Mouse (Mus musculus): ENCODE results near the gene Vmn2r38.
"Not testable (repeated sequence)": the region's sequence is repeated elsewhere in the genome, so short reads cannot be mapped to it uniquely, and the experiment has no call there.

GRCm38 (mm10) chr7:9065353-9065752 is 32.3 kb downstream of the Vmn2r38 start:
- not testable (repeated sequence) for TF ChIP-seq POLR2A (IDR thresholded peaks at IDR 0.05; ENCODE audit: borderline replicate concordance, extremely low read depth, insufficient read depth, insufficient read length, poor library complexity, severe bottlenecking); CTCF (IDR thresholded peaks at IDR 0.05; ENCODE audit: borderline replicate concordance, extremely low read depth, insufficient read depth, insufficient read length)

All from brain, embryonic 14.5 days (tissue).